ENCODE assay signal across 13 mouse cellular contexts in the genomic region with DNA sequence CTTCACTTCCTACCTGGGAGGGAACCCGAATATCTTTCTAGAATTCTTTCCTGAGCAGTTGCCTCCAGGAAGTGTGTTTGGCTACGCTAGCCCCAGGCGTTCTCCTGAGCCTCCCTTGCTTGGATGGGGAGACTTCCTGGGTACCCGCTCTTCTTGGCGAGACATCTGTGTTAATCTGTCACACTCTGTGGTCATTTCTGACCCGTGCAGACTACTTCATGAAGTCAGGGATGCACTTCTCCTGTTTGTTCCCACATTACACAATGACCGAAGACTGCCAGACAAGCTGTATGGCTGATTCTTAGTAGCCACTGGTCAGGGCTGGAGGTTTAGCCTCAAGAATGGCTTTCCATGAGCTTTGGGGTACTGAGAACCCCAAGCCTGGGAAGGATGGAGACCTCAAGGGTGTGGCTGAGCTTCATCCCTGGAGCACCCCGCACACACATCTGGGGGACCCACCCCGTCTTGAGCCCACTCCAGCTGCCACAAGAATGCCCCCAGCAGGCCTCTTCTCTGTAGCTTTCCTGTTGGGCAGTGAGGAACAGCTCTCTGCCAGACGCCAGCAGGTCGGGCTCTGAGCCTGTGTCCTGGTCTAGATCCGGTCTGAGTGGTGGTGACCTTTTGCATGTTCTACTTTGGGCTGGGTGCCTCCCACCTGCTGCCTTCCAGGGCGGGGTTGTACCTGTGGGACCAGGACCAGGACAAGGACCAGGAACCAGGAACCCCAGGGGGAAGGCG. TPM values are rescaled to one million over a fixed set of nuclear protein-coding genes. Genes with fewer than 3 reads are reported as not detected.
DNase-seq lines count a peak whose midpoint lies in the region; ATAC-seq and TF ChIP-seq lines count a peak whose summit lies in the region.
"Had no signal": no experiment of that assay in that cellular context is flagged by ENCODE, and none has a peak within 500 bp of the region (broad histone marks: within the 10 kb centered on the region; RNA-seq: fewer than 3 reads in every experiment).

No protein-coding gene starts in this region.

- no peak for TF ChIP-seq POLR2A in testis, adult 2 months (IDR thresholded peaks at IDR 0.05; ENCODE audit: control insufficient read depth, low read depth, low read length)

- peak overlapping the region; percentile 72 for H3K9ac ChIP-seq in liver, embryonic 12.5 days
- H3K9ac ChIP-seq in stomach, postnatal 0 days (ENCODE audit: low read length), result no peak overlapping the region
- H3K9ac ChIP-seq: forebrain, embryonic 13.5 days; kidney, embryonic 15.5 days; midbrain, embryonic 13.5 days had no signal

- H3K27me3 ChIP-seq in heart, embryonic 10.5 days (ENCODE audit: insufficient read depth, poor library complexity, severe bottlenecking), result peaks cover 14% of the 10 kb centered on the region; the same call in 1 of the 2 replicates
- no peaks in the 10 kb centered on the region for H3K27me3 ChIP-seq in testis, adult 2 months (ENCODE audit: control insufficient read depth, insufficient read depth, low read length)
- no peaks in the 10 kb centered on the region for H3K27me3 ChIP-seq in liver, embryonic 12.5 days (replicated peaks)
- H3K27me3 ChIP-seq in stomach, postnatal 0 days (ENCODE audit: control insufficient read depth, insufficient read depth, low read length), result no peaks in the 10 kb centered on the region

- TF ChIP-seq CTCF in testis, adult 2 months (IDR thresholded peaks at IDR 0.05; ENCODE audit: control insufficient read depth, insufficient read depth, insufficient replicate concordance, low read depth, low read length), result no peak
- no peak for TF ChIP-seq CTCF in stomach, postnatal 0 days (IDR thresholded peaks at IDR 0.05; ENCODE audit: low read depth)

- 89% methylated on average over 14 of the region's 14 CpGs for WGBS in heart, embryonic 10.5 days
- WGBS in liver, embryonic 12.5 days (ENCODE audit: insufficient replicate concordance), result 78% methylated on average over 14 of the region's 14 CpGs
- 85% methylated on average over 14 of the region's 14 CpGs for WGBS in stomach, postnatal 0 days

- H3K27ac ChIP-seq in heart, embryonic 10.5 days, result peak overlapping the region; percentile 77; the same call in 1 of the 2 replicates
- H3K27ac ChIP-seq in testis, adult 2 months (ENCODE audit: control insufficient read depth, insufficient read depth, low read depth, low read length), result 0 out of 2 replicates have a peak overlapping the region, but pooled peaks have one; percentile 15
- H3K27ac ChIP-seq in liver, embryonic 12.5 days, result peak overlapping the region; percentile 97
- no peak overlapping the region for H3K27ac ChIP-seq in stomach, postnatal 0 days (replicated peaks)
- H3K27ac ChIP-seq: forebrain, embryonic 13.5 days; heart, adult 2 months; kidney, embryonic 15.5 days; midbrain, embryonic 13.5 days had no signal

- H3K36me3 ChIP-seq in heart, embryonic 10.5 days, result 0 out of 2 replicates have a peak, but pooled peaks cover 4% of the 10 kb centered on the region
- H3K36me3 ChIP-seq in testis, adult 2 months (ENCODE audit: control insufficient read depth, insufficient read depth, low read length), result no peaks in the 10 kb centered on the region
- H3K36me3 ChIP-seq in liver, embryonic 12.5 days, result peaks cover 26% of the 10 kb centered on the region
- H3K36me3 ChIP-seq in stomach, postnatal 0 days (ENCODE audit: control insufficient read depth, insufficient read depth, low read length), result no peaks in the 10 kb centered on the region
- H3K36me3 ChIP-seq: kidney, embryonic 15.5 days had no signal

- no peak for ATAC-seq in liver, embryonic 12.5 days
- ATAC-seq in stomach, postnatal 0 days (ENCODE audit: low FRiP score, low TSS enrichment), result peak; percentile 7; the same call in 1 of the 2 replicates
- ATAC-seq: forebrain, embryonic 13.5 days; midbrain, embryonic 13.5 days had no signal

- H3K9me3 ChIP-seq in heart, embryonic 10.5 days, result no peaks in the 10 kb centered on the region
- no peaks in the 10 kb centered on the region for H3K9me3 ChIP-seq in liver, embryonic 12.5 days (replicated peaks)
- no peaks in the 10 kb centered on the region for H3K9me3 ChIP-seq in stomach, postnatal 0 days (ENCODE audit: control insufficient read depth, low read length)
- H3K9me3 ChIP-seq: forebrain, embryonic 13.5 days; kidney, embryonic 15.5 days; midbrain, embryonic 13.5 days had no signal

- intact Hi-C loops in heart, postnatal 10 days (cut with DNase I), result no loop called here

- H3K4me3 ChIP-seq in heart, embryonic 10.5 days, result no peak overlapping the region
- peak overlapping the region; percentile 66 for H3K4me3 ChIP-seq in testis, adult 2 months (ENCODE audit: control insufficient read depth, low read depth, low read length)
- H3K4me3 ChIP-seq in liver, embryonic 12.5 days, result no peak overlapping the region
- H3K4me3 ChIP-seq in stomach, postnatal 0 days (ENCODE audit: low read depth, low read length), result no peak overlapping the region
- H3K4me3 ChIP-seq: forebrain, embryonic 13.5 days; heart, adult 2 months; kidney, embryonic 15.5 days; midbrain, embryonic 13.5 days; myocyte had no signal

- H3K4me1 ChIP-seq in heart, embryonic 10.5 days, result peaks cover 90% of the 10 kb centered on the region
- H3K4me1 ChIP-seq in testis, adult 2 months (ENCODE audit: control insufficient read depth, insufficient read depth, low read length), result peaks cover 9% of the 10 kb centered on the region
- H3K4me1 ChIP-seq in liver, embryonic 12.5 days, result peaks cover 100% of the 10 kb centered on the region
- 0 out of 2 replicates have a peak, but pooled peaks cover 3% of the 10 kb centered on the region for H3K4me1 ChIP-seq in stomach, postnatal 0 days (replicated peaks; ENCODE audit: control insufficient read depth, insufficient read depth)

- peak overlapping the region; percentile 98 for H3K4me2 ChIP-seq in liver, embryonic 12.5 days
- no peak overlapping the region for H3K4me2 ChIP-seq in stomach, postnatal 0 days (replicated peaks; ENCODE audit: low read depth)
- H3K4me2 ChIP-seq: forebrain, embryonic 13.5 days; kidney, embryonic 15.5 days; midbrain, embryonic 13.5 days had no signal

- no peak for TF ChIP-seq EP300 in stomach, postnatal 0 days (optimal IDR thresholded peaks at IDR 0.05)

- no peak for DNase-seq in heart, embryonic 10.5 days (ENCODE audit: low spot score)
- no peak for DNase-seq in heart, postnatal 10 days
- no peak for DNase-seq in testis, postnatal 14 days (ENCODE audit: low spot score)
- DNase-seq in stomach, postnatal 0 days (ENCODE audit: low spot score), result no peak
- DNase-seq in embryo, embryonic 10 days (ENCODE audit: low spot score), result no peak
- DNase-seq: cerebellum, adult 18-20 months had no signal

RNA-seq across cellular contexts. Expression of a gene that starts 7.8 kb away (rescaled TPM):
- polyA plus RNA-seq in heart, embryonic 10.5 days (2016; fragmentation: Nextera tagmentation; extraction: Ambion mirVana), result 16.6 and 20.7 TPM in 2 replicates
- total RNA-seq in heart, postnatal 10 days (2021), result 10 to 100 TPM; 12.2 to 13.0 TPM
- 21.2 and 25.9 TPM in 2 replicates for polyA plus RNA-seq in testis, adult 2 months (2012; rRNA removed)
- polyA plus RNA-seq in liver, embryonic 12.5 days (2016; fragmentation: Nextera tagmentation; extraction: Ambion mirVana), result 34.2 and 36.3 TPM in 2 replicates
- 8.8 and 9.6 TPM in 2 replicates for polyA plus RNA-seq in stomach, postnatal 0 days (2015; fragmentation: Nextera tagmentation; extraction: Ambion mirVana)
